Comparison of ENCODE assay signal across 9 mouse cellular contexts in genomic region chr8:72240403-72240763, GRCm38 (mm10). TPM values are rescaled to one million over a fixed set of nuclear protein-coding genes. Genes with fewer than 3 reads are reported as not detected.
DNase-seq lines count a peak whose midpoint lies in the region; ATAC-seq lines count a peak whose summit lies in the region.
"Had no signal": no experiment of that assay in that cellular context is flagged by ENCODE, and none has a peak within 500 bp of the region (broad histone marks: within the 10 kb centered on the region; RNA-seq: fewer than 3 reads in every experiment).

No protein-coding gene starts in this region.

- H3K27me3 ChIP-seq in kidney, embryonic 14.5 days (ENCODE audit: control insufficient read depth, insufficient read depth, low read length) = no peaks in the 10 kb centered on the region
- H3K27me3 ChIP-seq in hindbrain, embryonic 15.5 days = no peaks in the 10 kb centered on the region
- no peaks in the 10 kb centered on the region for H3K27me3 ChIP-seq in midbrain, embryonic 13.5 days
- H3K27me3 ChIP-seq: Patski had no signal

- H3K4me1 ChIP-seq in kidney, embryonic 14.5 days (ENCODE audit: control insufficient read depth, insufficient read depth, low read length) = peaks cover 11% of the 10 kb centered on the region; the same call in 1 of the 2 replicates
- peaks cover 16% of the 10 kb centered on the region for H3K4me1 ChIP-seq in brown adipose tissue, adult 24 weeks (ENCODE audit: control insufficient read depth, insufficient read depth, insufficient read length, low read length)
- H3K4me1 ChIP-seq in hindbrain, embryonic 15.5 days (replicated peaks) = peaks cover 21% of the 10 kb centered on the region
- H3K4me1 ChIP-seq in midbrain, embryonic 13.5 days (replicated peaks) = peaks cover 26% of the 10 kb centered on the region

- no peaks in the 10 kb centered on the region for H3K9me3 ChIP-seq in kidney, embryonic 14.5 days (ENCODE audit: control insufficient read depth, low read length)
- H3K9me3 ChIP-seq in hindbrain, embryonic 15.5 days = no peaks in the 10 kb centered on the region
- H3K9me3 ChIP-seq in midbrain, embryonic 13.5 days = no peaks in the 10 kb centered on the region

- DNase-seq in kidney, postnatal 25 days = no peak
- no peak for DNase-seq in adrenal gland, postnatal 14 days
- no peak for DNase-seq in Muller cell, postnatal 12 days (ENCODE audit: inconsistent ontology term)

- WGBS in kidney, embryonic 14.5 days = under 1% methylated on average over 24 of the region's 24 CpGs
- WGBS in hindbrain, embryonic 15.5 days = under 1% methylated on average over 24 of the region's 24 CpGs
- WGBS in midbrain, embryonic 13.5 days = under 1% methylated on average over 24 of the region's 24 CpGs

- peak overlapping the region; percentile 61 for H3K9ac ChIP-seq in kidney, embryonic 14.5 days (ENCODE audit: low read depth, low read length)
- H3K9ac ChIP-seq in hindbrain, embryonic 15.5 days = peak overlapping the region; percentile 62
- H3K9ac ChIP-seq in midbrain, embryonic 13.5 days (replicated peaks) = peak overlapping the region; percentile 72

- H3K27ac ChIP-seq in kidney, embryonic 14.5 days (ENCODE audit: low read depth, low read length) = peak overlapping the region; percentile 85
- H3K27ac ChIP-seq in brown adipose tissue, adult 24 weeks (replicated peaks; ENCODE audit: low read depth, low read length) = peak overlapping the region; percentile 100
- peak overlapping the region; percentile 96 for H3K27ac ChIP-seq in hindbrain, embryonic 15.5 days (replicated peaks)
- H3K27ac ChIP-seq in midbrain, embryonic 13.5 days = peak overlapping the region; percentile 95

- H3K4me3 ChIP-seq in kidney, embryonic 14.5 days (ENCODE audit: low read length) = peak overlapping the region; percentile 69
- H3K4me3 ChIP-seq in brown adipose tissue, adult 24 weeks (ENCODE audit: insufficient read depth, low read depth, low read length) = peak overlapping the region; percentile 93
- H3K4me3 ChIP-seq in hindbrain, embryonic 15.5 days = peak overlapping the region; percentile 61
- peak overlapping the region; percentile 78 for H3K4me3 ChIP-seq in midbrain, embryonic 13.5 days (replicated peaks)

- peak; percentile 65; the same call in 1 of the 2 replicates for ATAC-seq in kidney, embryonic 14.5 days (ENCODE audit: low FRiP score, low TSS enrichment)
- no peak for ATAC-seq in hindbrain, embryonic 15.5 days (ENCODE audit: low FRiP score, low read depth)
- no peak for ATAC-seq in midbrain, embryonic 13.5 days
- no peak for ATAC-seq in activated CD4-positive, CD25-positive, alpha-beta regulatory T cell, adult 4 months

- peak overlapping the region; percentile 59 for H3K4me2 ChIP-seq in kidney, embryonic 14.5 days (replicated peaks; ENCODE audit: low read depth, low read length)
- H3K4me2 ChIP-seq in hindbrain, embryonic 15.5 days = peak overlapping the region; percentile 72
- peak overlapping the region; percentile 77 for H3K4me2 ChIP-seq in midbrain, embryonic 13.5 days (replicated peaks)

- no peaks in the 10 kb centered on the region; the same call in 1 of the 2 replicates for H3K36me3 ChIP-seq in kidney, embryonic 14.5 days (ENCODE audit: control insufficient read depth, insufficient read depth, low read length)
- 0 out of 2 replicates have a peak, but pooled peaks cover 5% of the 10 kb centered on the region for H3K36me3 ChIP-seq in hindbrain, embryonic 15.5 days
- peaks cover 15% of the 10 kb centered on the region for H3K36me3 ChIP-seq in midbrain, embryonic 13.5 days

RNA-seq across cellular contexts. Expression of gene Ap1m1, which starts 0.6 kb away (rescaled TPM):
- polyA plus RNA-seq in kidney, embryonic 14.5 days (2014; fragmentation: Nextera tagmentation; extraction: Ambion mirVana) = 110 and 125 TPM in 2 replicates
- 35.6 and 49.6 TPM in 2 replicates for polyA plus RNA-seq in brown adipose tissue, adult 24 weeks (2012; ENCODE audit: insufficient read depth, insufficient read length, missing spikeins)
- polyA plus RNA-seq in hindbrain, embryonic 15.5 days (2015; fragmentation: Nextera tagmentation; extraction: Ambion mirVana) = 238 and 278 TPM in 2 replicates
- polyA plus RNA-seq in midbrain, embryonic 13.5 days (2015; fragmentation: Nextera tagmentation; extraction: Ambion mirVana) = 259 and 266 TPM in 2 replicates
- polyA plus RNA-seq in activated CD4-positive, CD25-positive, alpha-beta regulatory T cell, adult 4 months (2017; shearing (Covaris generic)) = 100 to 1,000 TPM; 132 to 145 TPM
- 68.1 and 79.4 TPM in 2 replicates for total RNA-seq in adrenal gland, postnatal 14 days (2021)

RNA-seq across cellular contexts. Expression of gene Fam32a, which starts 20.9 kb away (rescaled TPM):
- polyA plus RNA-seq in kidney, embryonic 14.5 days (2014; fragmentation: Nextera tagmentation; extraction: Ambion mirVana) = 61.3 and 68.8 TPM in 2 replicates
- 26.9 and 41.8 TPM in 2 replicates for polyA plus RNA-seq in brown adipose tissue, adult 24 weeks (2012; ENCODE audit: insufficient read depth, insufficient read length, missing spikeins)
- polyA plus RNA-seq in hindbrain, embryonic 15.5 days (2015; fragmentation: Nextera tagmentation; extraction: Ambion mirVana) = 91.8 and 97.1 TPM in 2 replicates
- 116 and 121 TPM in 2 replicates for polyA plus RNA-seq in midbrain, embryonic 13.5 days (2015; fragmentation: Nextera tagmentation; extraction: Ambion mirVana)
- 100 to 1,000 TPM in 1 of 2 experiments, 10 to 100 TPM in 1; 98.8 to 108 TPM for polyA plus RNA-seq in activated CD4-positive, CD25-positive, alpha-beta regulatory T cell, adult 4 months (2017; shearing (Covaris generic))
- total RNA-seq in adrenal gland, postnatal 14 days (2021) = 51.9 and 60.3 TPM in 2 replicates

RNA-seq across cellular contexts. Expression of gene Gm11034, which starts 26.9 kb away (rescaled TPM):
- not detected in 2 replicates for polyA plus RNA-seq in kidney, embryonic 14.5 days (2014; fragmentation: Nextera tagmentation; extraction: Ambion mirVana)
- polyA plus RNA-seq in brown adipose tissue, adult 24 weeks (2012; ENCODE audit: insufficient read depth, insufficient read length, missing spikeins) = not detected in 2 replicates
- polyA plus RNA-seq in hindbrain, embryonic 15.5 days (2015; fragmentation: Nextera tagmentation; extraction: Ambion mirVana) = not detected in 2 replicates
- polyA plus RNA-seq in midbrain, embryonic 13.5 days (2015; fragmentation: Nextera tagmentation; extraction: Ambion mirVana) = not detected in 2 replicates
- not detected for polyA plus RNA-seq in activated CD4-positive, CD25-positive, alpha-beta regulatory T cell, adult 4 months (2017; shearing (Covaris generic))
- total RNA-seq in adrenal gland, postnatal 14 days (2021) = not detected in 2 replicates
- polyA plus RNA-seq: Patski had no signal

RNA-seq across cellular contexts. Expression of gene Cib3, which starts 27.7 kb away (rescaled TPM):
- not detected in 2 replicates for polyA plus RNA-seq in kidney, embryonic 14.5 days (2014; fragmentation: Nextera tagmentation; extraction: Ambion mirVana)
- polyA plus RNA-seq in brown adipose tissue, adult 24 weeks (2012; ENCODE audit: insufficient read depth, insufficient read length, missing spikeins) = 2.0 TPM in 1 of 2 replicates, not detected in the other
- polyA plus RNA-seq in hindbrain, embryonic 15.5 days (2015; fragmentation: Nextera tagmentation; extraction: Ambion mirVana) = not detected in 2 replicates
- not detected in 2 replicates for polyA plus RNA-seq in midbrain, embryonic 13.5 days (2015; fragmentation: Nextera tagmentation; extraction: Ambion mirVana)
- under 1 TPM; 0.46 to 0.51 TPM for polyA plus RNA-seq in activated CD4-positive, CD25-positive, alpha-beta regulatory T cell, adult 4 months (2017; shearing (Covaris generic))
- not detected in 2 replicates for total RNA-seq in adrenal gland, postnatal 14 days (2021)
- polyA plus RNA-seq: Patski had no signal

RNA-seq across cellular contexts. Expression of gene Hsh2d, which starts 50.9 kb away (rescaled TPM):
- not detected in 2 replicates for polyA plus RNA-seq in kidney, embryonic 14.5 days (2014; fragmentation: Nextera tagmentation; extraction: Ambion mirVana)
- not detected in 2 replicates for polyA plus RNA-seq in brown adipose tissue, adult 24 weeks (2012; ENCODE audit: insufficient read depth, insufficient read length, missing spikeins)
- polyA plus RNA-seq in hindbrain, embryonic 15.5 days (2015; fragmentation: Nextera tagmentation; extraction: Ambion mirVana) = not detected in 2 replicates
- 0.13 TPM in 1 of 2 replicates, not detected in the other for polyA plus RNA-seq in midbrain, embryonic 13.5 days (2015; fragmentation: Nextera tagmentation; extraction: Ambion mirVana)
- polyA plus RNA-seq in activated CD4-positive, CD25-positive, alpha-beta regulatory T cell, adult 4 months (2017; shearing (Covaris generic)) = 10 to 100 TPM; 22.2 to 29.1 TPM
- total RNA-seq in adrenal gland, postnatal 14 days (2021) = 0.94 TPM in 1 of 2 replicates, not detected in the other
